Mouse (Mus musculus) leukemia stem cell, adult 10-12 weeks (primary cell): ENCODE data around the gene Gm17334. TPM values are rescaled to one million over a fixed set of nuclear protein-coding genes. Genes with fewer than 3 reads are reported as not detected.

Experiments
- polyA plus RNA-seq: library from polyadenylated mRNA; stranded (reverse); fragments of >175 nt; gene quantifications from 2 replicates; pipeline ENCODE4 v1.2.3, GENCODE M21; 2012; ENCODE audit warnings: low replicate concordance

Gm17334 gene
- not detected in 2 replicates for polyA plus RNA-seq

DNA sequence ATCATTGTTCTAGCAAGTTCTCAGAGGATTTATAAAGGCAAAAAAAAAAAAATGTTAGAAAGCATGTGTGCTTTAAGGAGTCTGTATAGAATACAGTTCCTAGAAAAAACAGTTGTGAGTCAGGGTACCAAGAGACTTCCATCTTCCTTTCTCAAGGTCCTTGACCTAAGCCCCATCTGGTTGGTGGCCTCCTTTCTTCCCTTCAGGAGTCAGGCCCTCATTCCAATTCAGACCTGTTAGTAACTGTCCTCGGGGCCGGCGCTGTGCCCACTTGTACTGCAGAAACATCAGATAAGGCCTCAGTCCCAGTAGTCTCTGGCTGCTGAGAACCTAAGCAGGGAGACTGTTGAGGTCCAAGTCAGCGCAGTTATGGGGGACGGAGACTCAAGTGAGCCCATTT is at the start of gene Gm17334:
Gm17334 (minus strand) TSS at position 101 of the 400 bp plus-strand sequence.

DNA sequence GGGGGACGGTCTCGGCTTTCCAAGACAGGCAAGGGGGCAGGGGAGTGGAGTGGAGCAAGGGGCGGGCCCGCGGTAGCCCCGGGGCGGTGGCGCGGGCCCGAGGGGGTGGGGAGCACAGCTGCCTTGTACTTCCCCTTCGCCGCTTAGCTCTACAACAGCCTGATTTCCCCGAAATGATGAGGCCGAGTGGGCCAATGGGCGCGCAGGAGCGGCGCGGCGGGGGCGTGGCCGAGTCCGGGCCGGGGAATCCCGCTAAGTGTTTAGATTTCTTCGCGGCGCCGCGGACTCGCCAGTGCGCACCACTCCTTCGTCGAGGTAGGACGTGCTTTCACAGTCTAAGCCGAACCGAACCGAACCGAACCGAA is 3.2 kb downstream of the Gm17334 start, which contains the start of gene Irf1:
Irf1 (plus strand) TSS at position 255 of the 365 bp plus-strand sequence.

Other genes with a start within 250 kb of the Gm17334 start
- 2.0 and 5.8 TPM in 2 replicates for gene Kif3a, start 205.8 kb downstream of the Gm17334 start, polyA plus RNA-seq
- not detected in 2 replicates for gene Il4, start 154.5 kb downstream of the Gm17334 start, polyA plus RNA-seq
- gene Il13, start 138.5 kb downstream of the Gm17334 start, polyA plus RNA-seq: not detected in 2 replicates
- 6.2 and 10.7 TPM in 2 replicates for gene Rad50, start 65.9 kb downstream of the Gm17334 start, polyA plus RNA-seq
- not detected in 2 replicates for gene Il5, start 52.4 kb downstream of the Gm17334 start, polyA plus RNA-seq
- 4.8 and 5.7 TPM in 2 replicates for gene Irf1, start 3.2 kb downstream of the Gm17334 start, polyA plus RNA-seq
- gene Gm12216, start 86.1 kb upstream of the Gm17334 start, polyA plus RNA-seq: 0.54 and 0.59 TPM in 2 replicates
- gene Slc22a5, start 118.5 kb upstream of the Gm17334 start, polyA plus RNA-seq: 6.1 and 7.1 TPM in 2 replicates
- gene Slc22a21, start 207.1 kb upstream of the Gm17334 start, polyA plus RNA-seq: 3.1 TPM in 2 replicates